Mouse (Mus musculus): ENCODE results near the gene Hnrnpul1. TPM values are rescaled to one million over a fixed set of nuclear protein-coding genes. Genes with fewer than 3 reads are reported as not detected.

Hnrnpul1 gene
- total RNA-seq, 2 experiments from 2014 or later = 99.1 to 110 TPM

DNA sequence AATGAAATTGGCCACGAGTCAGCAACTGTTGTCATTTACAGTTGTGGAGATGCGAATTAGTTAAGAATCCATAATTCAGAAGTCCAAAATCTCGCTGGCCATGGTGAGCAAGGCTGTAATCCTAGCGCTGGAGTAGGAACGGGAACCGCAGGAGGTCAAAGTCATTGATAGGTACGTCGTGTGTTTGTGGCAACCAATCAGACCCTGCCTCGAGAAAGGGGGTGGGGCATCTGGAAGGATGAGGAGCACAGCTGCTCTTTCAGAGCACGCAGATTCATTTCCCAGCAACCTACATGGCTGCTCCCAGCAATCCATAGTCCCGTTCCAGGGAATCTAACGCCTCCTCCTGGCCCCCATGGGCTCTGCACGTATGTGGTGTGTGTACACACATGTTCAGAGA, 54.7 kb downstream of the Hnrnpul1 start:
- DNase-seq (ENCODE audit: low spot score in 2 of 2) = no peak

DNA sequence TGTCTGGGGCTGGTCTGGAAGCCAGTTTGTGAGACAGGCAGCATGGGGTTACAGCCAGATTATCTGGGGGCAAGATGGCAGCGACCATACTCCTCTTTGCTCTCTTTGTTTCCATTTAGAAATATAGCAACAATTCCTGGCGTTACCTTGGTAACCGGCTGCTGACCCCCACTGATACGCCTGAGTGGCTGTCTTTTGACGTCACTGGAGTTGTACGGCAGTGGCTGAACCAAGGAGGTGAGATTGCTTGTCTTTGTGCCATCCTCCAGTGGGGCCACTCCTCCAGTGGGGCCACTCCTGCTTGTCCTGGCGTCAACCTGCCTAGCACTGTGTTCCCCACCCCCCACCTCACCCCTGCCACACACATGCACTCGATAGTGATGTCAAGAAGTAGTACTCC, 60.5 kb downstream of the Hnrnpul1 start:
- no peak for DNase-seq (ENCODE audit: low spot score in 2 of 2)

DNA sequence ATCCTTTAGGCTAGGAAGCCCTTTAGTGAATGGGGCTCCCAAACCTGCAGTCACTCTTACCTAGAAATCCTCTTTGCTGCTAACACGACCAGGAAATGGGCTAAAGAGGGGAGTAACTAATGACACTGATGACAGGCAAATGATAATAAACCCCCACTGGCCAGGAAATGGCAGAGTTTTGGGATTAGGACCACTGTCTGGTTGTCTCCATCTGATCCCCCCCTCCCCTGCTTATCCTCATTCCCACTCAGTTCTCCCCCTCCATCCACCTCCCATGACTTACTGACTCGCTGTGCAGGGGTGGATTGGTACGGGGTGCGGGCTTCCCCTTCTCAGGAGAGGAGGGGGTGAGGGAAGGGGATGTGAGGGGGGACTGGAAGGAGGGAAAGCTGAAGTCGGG, 64.5 kb downstream of the Hnrnpul1 start:
- DNase-seq (ENCODE audit: low spot score in 2 of 2) = no peak

DNA sequence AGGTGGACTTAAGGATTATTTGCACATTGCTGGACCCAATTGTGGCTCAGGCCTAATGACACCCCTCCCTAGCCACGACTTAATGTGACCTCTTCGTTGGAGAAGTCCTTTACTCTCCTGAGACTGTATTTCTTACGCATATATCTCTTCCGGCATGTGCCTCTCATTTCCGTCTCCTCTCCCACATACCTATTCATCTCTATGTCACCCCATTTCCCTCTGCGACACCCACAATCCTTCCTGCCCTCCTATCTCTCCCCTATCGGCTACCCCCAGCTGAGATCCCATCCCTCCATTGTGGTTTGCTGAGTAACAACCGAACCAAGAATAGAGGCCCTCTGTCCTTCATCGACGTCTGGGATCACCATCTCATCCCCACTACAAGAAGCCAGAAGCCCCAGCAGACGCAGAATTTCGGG, 64.9 kb downstream of the Hnrnpul1 start:
- DNase-seq (ENCODE audit: low spot score in 2 of 2) = no peak

DNA sequence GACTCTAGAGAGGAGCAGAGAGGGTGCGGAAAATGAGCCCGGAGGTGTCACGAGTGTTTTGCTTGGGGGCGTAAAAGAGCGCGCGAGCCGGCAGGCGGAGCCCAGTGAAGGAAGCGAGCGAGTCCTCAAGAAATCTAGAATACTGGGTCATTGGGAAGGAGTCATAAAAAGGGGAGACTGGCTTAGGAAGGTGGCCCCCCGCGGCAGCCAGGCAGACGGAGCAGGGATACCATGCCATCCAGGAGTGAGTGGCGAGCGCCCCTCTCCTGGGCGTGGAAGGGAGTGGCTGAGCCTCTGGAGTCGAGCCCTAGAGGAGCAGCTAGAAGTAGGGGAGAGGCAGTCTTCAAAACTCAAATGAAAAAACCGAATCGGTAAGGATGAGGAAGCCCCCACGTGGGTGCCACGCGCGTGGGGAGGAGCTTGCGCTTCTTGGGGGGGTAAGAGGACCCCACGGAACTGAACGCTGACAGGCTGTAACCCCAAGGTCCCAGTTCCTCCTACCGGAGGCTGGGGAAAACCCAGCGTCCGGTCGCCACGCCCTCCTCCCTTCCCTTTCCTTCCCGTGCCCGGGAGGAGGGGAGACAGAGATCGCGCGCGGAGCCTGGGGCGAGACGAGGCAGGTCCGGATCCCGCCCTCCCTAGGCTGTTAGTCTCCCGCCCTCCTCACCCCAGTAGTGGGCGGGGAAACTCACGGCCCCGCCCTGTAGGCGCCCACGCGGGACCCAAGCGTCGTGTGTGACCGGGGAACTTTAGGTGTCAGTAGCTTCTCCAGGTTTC, 65.6 kb downstream of the Hnrnpul1 start:
- DNase-seq (ENCODE audit: low spot score in 2 of 2) = no peak

DNA sequence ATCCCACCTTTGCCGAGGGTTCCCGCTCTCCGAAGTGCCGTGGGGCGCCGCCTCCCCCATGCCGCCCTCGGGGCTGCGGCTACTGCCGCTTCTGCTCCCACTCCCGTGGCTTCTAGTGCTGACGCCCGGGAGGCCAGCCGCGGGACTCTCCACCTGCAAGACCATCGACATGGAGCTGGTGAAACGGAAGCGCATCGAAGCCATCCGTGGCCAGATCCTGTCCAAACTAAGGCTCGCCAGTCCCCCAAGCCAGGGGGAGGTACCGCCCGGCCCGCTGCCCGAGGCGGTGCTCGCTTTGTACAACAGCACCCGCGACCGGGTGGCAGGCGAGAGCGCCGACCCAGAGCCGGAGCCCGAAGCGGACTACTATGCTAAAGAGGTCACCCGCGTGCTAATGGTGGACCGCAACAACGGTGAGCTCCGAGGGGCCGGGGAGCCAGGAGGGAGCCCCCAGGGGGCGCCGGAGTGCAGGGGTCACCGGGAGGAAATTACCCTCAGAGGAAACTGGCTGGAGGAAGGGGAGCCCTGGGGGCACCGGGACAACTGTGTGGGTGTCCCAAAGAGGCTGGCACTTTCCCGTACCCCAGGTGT, 66.7 kb downstream of the Hnrnpul1 start:
- no peak for DNase-seq (ENCODE audit: low spot score in 2 of 2)

DNA sequence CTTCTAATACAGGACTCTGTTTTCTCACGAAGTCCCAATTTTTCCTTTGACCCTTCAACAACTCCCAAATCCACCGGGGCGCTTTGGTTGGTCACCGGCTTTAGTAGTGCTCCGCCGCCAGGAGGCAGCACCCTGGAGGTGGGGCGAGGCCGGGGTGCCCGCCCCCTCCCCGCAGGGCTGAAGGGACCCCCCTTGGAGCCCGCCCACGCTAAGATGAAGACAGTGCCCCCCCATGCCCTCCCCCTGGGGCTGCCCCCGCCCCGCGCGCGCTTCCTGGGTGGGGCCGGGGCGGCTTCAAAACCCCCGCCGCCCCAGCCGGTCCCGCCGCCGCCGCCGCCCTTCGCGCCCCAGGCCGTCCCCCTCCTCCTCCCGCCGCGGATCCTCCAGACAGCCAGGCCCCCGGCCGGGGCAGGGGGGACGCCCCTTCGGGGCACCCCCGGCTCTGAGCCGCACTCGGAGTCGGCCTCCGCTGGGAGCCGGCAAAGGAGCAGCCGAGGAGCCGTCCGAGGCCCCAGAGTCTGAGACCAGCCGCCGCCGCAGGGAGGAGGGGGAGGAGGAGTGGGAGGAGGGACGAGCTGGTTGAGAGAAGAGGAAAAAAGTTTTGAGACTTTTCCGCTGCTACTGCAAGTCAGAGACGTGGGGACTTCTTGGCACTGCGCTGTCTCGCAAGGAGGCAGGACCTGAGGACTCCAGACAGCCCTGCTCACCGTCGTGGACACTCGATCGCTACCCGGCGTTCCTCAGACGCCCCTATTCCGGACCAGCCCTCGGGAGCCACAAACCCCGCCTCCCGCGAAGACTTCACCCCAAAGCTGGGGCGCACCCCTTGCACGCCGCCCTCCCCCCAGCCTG, 67.7 kb downstream of the Hnrnpul1 start, which contains the start of gene Tgfb1:
Gene Tgfb1, plus strand, starts transcription at position 323 of the 852 bp plus-strand sequence.
- no peak for DNase-seq (ENCODE audit: low spot score in 2 of 2)

DNA sequence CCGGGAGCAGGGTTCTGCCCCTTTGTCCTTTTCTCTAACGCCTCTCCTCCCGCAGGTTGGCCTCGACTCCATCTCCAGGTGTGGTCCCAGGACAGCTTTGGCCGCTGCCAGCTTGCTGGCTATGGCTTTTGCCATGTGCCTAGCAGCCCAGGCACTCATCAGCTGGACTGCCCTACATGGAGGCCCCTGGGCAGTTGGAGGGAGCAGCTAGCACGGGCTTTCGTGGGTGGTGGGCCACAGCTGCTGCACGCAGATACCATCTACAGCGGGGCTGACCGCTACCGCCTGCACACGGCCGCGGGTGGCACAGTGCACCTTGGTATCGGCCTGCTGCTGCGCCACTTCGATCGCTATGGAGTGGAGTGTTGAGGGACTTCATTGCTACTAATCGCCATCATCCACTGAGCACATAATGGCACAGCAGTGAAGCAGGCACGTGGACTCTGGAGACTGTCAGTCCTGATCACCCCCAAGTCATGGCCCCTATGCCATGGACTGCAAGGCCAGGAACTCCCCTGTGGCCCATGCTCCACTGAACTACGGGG, 68.6 kb downstream of the Hnrnpul1 start:
- DNase-seq (ENCODE audit: low spot score in 2 of 2) = no peak

DNA sequence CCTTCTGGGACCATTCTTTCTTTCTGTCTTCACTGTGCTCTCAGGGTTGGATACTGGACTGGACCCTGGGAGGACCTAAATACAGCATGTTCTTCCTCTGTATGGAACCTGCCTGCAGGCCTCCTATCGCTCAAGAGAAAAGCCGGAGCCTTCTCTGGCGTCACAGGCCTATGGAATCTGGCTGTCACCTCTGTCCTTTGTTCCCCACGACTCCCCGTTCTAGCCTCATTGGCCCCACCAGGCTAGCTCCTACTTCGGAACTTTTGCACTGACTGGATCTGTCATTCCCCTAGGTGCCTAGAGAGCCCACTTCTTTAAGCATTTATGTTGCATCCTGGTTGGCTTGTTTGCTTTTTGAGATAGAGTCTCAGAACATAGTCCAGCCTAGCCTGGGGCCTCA, 69.9 kb downstream of the Hnrnpul1 start:
- DNase-seq (ENCODE audit: low spot score in 2 of 2) = no peak

DNA sequence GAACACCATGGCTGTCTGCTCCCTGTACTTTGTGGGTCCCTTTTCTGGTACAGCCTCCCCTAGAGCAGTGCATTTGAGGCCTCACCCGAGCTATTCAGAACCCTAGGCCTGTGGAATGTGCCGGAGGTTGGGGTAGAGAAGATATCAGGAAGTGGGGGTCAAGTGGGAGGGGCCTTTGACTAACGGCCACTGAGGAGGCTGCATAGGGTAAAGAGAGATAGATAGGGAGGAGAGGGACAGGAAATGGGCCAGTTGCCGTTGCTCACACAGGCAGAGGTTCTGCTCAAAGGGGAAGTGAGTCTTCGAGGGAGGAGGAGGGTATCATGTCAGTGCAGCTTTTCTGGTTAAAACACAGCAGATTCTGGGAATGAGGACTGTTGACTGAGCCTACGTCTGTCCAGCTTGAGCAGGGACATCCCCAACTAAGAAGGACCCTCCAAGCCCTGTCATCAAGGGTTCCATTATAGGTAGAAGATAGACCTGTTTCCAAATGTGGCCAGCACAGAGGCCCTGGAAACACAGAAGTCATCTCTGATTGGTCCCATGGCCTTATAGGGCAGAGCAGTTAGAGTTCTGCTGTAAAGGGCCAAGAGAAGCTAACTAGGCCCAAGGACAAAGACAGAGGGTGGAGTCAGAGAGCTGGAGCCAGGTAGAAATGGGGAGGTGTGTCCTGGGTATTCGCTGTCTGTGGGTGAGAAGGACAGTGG, 70.9 kb downstream of the Hnrnpul1 start:
- no peak for DNase-seq (ENCODE audit: low spot score in 2 of 2)

DNA sequence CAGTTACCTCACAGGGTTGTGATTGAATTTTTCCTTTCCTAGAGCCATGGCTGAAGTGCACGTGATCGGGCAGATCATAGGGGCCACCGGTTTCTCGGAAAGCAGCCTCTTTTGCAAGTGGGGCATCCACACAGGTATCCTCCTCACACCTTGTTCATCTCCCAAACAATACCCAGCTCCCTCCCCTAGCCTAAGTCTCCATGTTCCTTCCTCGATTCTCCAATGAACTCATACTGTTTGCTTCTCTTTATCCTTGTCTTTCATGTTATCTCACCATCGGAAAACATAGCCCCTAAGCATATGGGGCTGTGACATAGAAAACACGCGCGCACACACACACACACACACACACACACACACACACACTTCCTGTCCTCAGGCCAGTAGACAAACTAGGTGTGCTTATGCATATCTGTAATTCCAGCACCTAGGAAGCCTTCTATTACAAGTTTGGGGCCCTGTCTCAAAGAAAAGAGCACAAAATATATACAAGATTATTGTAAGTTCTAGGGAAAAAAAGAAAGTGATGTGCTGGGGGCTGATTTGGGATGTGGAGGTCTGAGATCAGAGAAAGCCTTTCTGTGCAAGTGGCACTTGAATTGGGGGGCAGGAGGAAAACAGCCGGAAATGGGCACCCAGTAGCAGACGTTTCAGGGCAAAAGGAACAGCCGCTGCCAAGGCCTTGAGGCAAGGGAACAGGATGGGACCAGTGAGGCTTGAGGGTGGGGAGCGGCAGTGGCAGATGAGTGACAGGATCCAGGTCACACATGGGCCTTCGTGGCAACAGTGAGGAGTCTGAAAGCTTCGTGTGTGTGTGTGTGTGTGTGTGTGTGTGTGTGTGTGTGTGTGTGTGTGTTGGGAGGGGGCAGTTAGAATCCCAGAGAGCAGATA, 73.0 kb downstream of the Hnrnpul1 start:
- no peak for DNase-seq (ENCODE audit: low spot score in 2 of 2)

DNA sequence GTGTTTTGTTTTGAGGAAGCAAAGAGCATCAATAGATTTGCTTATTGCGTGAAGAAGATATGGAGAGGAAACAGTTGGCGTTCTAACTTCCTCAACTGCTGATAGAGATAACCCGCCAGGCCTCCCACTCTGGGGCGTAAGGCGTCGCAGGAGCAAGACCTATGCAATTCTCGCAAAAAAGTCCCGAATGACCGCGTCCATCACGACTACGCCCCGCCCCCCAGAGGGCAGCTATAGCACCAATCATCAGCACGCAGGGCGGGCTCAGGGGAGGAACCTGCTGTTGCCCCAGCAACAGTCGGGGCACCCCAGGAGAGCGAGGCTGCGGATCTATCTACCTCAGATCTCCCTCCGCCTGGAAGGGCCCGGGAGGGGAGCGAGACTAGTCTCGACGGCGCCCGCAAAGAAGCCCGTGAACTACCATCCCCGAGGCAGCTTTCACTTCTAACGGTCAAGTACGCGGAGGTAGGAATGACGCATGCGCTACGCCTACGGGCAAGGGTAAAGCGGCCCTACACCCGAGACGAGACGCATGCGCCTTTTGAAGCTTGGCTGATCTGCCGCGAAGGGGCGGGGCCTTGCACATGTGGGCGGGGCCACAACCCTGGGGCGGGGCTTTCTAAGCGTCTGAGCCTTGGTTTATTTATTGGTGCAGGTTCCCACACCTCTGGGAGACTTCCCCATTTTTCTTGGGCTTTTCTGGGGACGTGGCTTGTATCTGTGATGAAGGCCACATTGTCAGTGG, 73.9 kb downstream of the Hnrnpul1 start, which contains the start of gene B9d2:
Gene B9d2, plus strand, starts transcription at position 267 of the 745 bp plus-strand sequence.
- peak; percentile 91 to 96 for DNase-seq (ENCODE audit: low spot score in 2 of 2)

DNA sequence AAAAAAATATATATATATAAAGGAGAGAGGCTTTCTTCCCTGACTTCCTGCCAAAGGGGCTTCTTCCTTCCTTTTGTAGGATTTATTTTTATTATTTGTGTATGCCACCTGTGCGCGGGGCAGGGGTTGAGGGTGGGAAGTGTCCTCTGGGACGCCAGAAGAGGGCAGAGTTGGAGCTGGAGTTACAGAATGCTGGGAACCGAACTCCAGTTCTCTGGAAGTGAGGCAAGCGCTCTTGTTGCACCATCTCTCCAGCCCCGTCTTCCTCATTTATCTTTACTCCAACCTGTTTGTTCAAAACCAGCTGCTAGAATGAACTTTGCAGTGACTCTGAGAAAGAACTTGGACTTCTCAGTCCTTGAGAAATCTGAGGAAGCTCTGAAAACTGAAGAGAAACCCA, 74.6 kb downstream of the Hnrnpul1 start:
- no peak for DNase-seq (ENCODE audit: low spot score in 2 of 2)

DNA sequence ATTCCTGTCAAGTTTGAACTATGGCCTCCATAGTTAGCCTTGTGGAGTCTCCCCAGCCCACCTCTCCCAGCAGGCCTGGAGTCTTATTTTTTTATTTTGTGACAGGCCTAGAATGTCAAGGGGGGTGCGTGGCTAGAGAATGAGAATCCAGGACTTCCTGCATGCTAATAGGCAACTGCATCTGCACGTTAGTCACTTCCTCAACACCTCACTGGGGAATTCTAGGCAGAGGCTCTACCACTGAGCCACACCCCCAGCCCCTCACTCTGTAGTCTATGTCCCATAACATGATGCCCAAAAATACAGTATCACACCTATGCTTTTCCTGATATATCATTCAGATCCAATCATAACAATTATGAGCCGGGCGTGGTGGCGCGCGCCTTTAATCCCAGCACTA, 77.5 kb downstream of the Hnrnpul1 start:
- DNase-seq (ENCODE audit: low spot score in 2 of 2) = no peak

DNA sequence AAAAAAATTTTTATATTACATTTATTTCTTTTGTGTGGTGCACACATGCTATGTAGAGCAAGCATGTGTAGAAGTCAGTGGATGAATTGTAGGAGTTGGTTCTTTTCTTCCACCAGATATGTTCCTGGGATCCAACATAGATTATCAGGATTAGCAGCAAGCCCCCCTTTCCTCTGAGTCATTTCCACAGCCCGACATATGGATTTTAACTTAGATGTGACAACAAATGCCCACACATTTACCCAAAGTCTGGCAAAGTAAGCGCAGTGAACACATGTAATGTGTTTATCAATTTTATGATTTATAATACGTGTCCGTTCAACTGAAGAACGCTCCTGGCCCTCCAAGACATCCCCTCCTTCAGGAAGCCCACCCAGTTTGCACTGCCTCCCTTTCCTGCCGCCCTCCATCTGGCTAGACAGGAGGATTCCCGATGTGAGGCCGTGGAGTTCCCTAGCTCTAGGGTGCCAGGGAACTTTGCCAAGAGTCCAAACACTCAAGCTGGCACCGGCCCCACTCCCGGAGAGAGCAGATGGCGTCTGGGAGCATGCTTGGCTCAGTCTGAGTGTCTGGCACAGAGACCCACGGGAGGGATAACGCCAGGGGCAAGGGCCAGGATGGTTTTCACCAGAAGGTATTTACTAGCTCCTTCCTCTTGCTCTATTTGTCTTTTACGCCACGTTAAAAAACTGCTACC, 78.3 kb downstream of the Hnrnpul1 start:
- peak; percentile 88 to 96 for DNase-seq (ENCODE audit: low spot score in 2 of 2)

DNA sequence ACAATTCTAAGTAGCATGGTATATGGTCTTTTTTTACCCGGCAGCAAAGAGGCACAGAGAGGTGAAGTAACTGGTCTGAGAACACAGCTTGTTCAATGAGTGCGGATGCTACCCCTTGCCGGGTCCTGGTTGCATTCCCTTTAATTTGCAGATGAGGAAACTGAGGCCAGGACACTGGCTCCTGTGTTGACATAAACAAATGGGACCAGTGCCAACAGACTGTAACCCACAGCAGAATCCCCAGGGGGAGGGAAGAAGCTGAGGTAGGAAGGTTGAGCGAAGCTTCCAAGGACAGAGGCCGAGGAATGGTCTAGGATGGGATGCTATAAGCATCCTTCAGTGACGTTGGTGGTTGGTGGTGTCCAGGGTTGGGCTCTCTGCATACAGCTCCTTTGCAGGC, 79.2 kb downstream of the Hnrnpul1 start:
- DNase-seq (ENCODE audit: low spot score in 2 of 2) = no peak

DNA sequence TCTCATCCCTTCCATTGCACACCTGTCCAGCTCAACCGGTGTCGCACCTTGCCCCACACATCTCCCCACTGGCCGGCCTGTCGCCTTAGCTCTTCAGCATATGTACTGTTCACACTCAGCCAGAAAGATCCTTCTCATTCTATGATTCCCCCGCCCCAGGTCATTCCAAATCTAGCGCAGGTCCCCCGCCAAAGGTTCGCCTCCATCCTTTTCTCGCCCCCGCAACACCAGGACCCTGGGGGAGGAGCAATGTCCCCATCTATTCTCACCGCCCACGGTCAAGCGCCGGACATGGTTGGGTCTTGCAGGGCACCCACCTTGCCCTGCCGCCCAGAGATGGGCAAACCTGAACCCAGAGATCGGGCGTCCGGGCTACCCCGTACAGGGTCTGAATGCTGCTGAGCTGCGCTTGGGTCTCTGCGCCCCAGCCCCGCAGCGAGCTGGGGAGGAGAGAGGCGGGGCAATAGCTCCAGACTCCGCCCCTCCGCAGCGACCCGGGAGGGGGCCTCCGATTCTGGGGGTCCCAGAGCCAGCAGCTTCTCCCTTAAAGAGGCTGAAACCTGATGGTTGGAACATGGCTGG, 79.7 kb downstream of the Hnrnpul1 start, which contains the start of gene Tmem91:
Gene Tmem91, minus strand, starts transcription at position 448 of the 582 bp plus-strand sequence.
- DNase-seq (ENCODE audit: low spot score in 2 of 2) = no peak

DNA sequence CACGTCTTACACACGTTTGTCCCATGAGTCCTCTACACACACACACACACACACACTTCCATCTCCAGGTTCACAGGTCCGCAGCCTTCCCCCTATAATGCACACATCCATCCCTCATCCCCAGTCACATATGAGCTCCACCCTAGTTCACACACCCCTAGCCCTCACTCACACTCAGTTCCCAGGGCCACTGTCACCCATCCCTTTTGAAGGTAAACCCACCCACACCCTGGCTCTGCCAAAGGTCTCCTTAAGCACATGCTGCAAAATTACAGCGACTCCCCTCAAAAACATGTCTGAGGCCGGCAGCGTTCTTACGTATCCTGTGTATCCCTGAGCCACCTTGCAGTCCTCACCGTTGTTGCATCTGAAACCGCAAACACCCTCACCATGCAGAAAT, 80.3 kb downstream of the Hnrnpul1 start:
- no peak for DNase-seq (ENCODE audit: low spot score in 2 of 2)

All from layer of hippocampus, adult 18-20 months (tissue).